Mouse (Mus musculus): Measurements from ENCODE around the gene Pdcd4. TPM values are rescaled to one million over a fixed set of nuclear protein-coding genes. Genes with fewer than 3 reads are reported as not detected.
A peak's percentile ranks its signal among the peaks of the same experiment; 100 is the strongest.

Pdcd4 gene
- 100 to 1,000 TPM; 115 to 125 TPM for total RNA-seq (2021)

DNA sequence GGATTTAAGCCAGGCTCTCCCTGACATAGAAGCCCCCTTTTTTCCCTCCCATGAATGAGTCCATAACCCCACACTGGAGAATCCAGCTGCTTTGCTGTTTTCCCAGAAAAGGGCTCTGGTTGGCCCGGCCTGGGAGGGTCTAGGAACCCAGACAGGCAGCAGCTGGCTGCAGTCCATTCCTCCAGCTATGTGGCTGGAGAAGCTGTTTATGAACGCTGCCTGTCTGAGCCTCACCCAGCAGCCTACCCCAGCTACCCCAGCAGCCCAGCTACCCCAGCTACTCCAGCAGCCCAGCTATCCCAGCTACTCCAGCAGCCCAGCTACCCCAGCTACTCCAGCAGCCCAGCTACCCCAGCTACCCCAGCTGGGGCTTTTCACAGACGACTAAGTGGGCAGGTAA lies at the start of gene Pdcd4:
Gene Pdcd4 (plus strand): TSS at position 171 of the 400 bp plus-strand sequence.
- DNase-seq: no peak

DNA sequence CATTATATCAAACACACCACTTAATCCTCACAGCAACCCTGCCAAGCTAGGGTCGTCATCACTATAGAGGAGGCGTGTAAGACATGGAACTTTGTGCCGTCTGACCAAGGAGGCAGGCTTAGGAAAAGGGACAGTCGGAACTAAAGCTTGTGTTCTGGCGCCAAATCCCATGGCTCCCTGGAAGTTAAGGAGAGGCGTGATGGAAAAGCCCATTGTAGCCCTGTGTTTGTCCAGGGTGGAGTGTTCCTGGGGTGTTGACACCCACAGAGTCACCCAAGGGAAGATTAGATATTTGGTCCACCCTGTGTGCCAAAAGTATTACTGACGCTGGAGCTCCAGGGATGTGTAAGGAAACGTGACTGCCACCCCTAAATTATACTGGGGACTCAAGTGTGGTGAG lies 48.1 kb upstream of the Pdcd4 start:
- DNase-seq: no peak

DNA sequence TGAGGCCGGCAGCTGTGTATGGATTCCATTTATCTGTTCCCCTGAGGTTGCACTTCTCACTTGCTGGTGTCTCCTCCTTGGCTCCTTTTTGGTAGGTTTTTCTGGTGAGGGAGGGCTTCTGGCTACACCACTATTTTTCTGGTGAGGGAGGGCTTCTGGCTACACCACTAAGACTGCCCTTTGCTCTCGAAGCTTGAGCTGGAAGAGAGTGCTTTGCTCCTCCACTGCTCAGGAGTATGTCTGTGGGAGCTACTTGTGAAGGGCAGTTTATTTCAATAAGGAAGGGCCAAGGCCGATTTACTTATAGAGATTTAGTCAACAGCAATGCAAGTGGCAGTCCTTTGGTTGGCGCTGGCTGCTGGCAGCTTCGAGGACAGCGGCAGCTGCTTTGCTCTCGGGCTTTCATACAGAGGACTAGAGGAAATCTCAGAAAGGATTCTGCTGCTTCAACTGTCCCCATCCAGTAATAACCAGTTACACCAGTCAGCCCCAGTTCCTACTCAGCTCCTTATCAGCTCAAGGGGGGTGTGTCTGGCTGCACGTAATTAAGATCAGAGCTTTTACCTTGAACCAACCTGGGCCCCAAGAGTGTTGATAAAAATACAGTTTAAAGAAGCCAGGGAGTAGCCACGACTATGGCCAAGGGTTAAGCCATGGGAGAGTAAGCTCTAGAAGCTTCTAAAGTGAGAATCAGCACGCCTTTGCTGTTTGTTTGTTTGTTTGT lies 43.6 kb upstream of the Pdcd4 start:
- no peak for DNase-seq

- DNase-seq: no peak
Measured at GRCm38 (mm10) chr19:53850166-53850922, 41.7 kb upstream of the Pdcd4 start.

- no peak for DNase-seq
Measured at GRCm38 (mm10) chr19:53851352-53851751, 40.7 kb upstream of the Pdcd4 start.

DNA sequence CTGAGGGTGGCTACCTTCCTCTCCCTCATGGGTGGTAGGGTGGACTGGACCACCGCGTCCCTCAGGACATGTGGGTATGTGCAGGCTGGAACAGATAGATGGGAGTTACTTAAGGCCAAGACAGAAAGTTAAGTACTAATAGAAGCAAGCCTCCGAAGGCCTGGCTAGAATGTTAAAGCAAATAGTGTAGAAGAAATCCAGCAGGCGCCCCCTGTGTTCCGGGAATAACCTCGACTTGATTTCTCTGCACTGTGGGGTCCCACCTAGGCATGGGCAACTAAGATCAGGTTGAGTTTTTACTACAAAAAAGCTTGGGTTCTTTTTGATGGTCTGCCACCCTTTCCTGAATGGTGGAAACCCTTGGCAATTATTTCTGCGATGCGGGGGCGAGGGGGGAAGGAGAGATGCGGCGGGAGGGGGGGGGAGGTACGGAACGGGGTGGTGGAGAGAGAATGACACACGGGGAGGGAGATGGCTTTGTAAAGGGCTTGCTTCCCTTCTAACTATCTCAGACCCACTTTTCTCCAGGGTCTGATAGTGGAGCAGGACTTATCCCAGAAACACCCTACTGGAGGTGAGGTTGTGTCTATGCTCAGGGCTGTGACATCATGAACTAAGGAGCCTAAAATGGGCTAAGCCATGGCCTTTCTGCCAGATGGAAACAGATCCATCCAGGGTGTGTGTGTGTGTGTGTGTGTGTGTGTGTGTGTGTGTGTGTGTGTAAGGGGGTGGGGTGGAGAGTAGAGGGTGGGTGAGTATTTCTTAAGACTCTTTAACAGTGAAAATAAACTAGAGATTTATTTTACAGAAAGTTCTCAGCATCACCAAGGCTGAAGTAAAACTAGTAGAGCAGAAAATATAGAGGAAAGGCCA lies 40.0 kb upstream of the Pdcd4 start:
- no peak for DNase-seq

- peak; percentile 70 to 78 for DNase-seq
Measured at GRCm38 (mm10) chr19:53852699-53853451, 39.2 kb upstream of the Pdcd4 start.

DNA sequence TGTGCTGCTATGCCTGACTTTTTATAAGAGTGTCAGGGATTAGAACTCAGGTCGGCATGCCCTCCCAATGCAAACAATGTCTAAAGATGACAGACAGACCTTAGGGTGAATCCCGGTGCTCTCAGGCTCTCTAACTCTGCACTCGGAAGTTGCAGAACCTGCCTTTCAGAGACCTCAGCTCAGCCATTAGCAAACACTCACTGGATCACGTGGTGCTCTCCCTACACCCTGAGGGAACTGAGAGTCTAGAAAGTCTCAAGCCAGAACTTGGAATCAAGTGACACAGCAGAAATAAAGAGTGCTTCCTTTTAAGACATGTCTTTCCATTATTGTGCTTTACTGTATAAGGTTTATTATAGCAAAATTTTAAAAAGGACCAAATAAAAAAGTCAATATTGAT lies 37.1 kb upstream of the Pdcd4 start:
- no peak for DNase-seq

- DNase-seq: no peak
Measured at GRCm38 (mm10) chr19:53855781-53856180, 36.2 kb upstream of the Pdcd4 start.

- DNase-seq: no peak
Measured at GRCm38 (mm10) chr19:53856794-53857193, 35.2 kb upstream of the Pdcd4 start.

GRCm38 (mm10) chr19:53857962-53858361 lies 34.1 kb upstream of the Pdcd4 start:
- DNase-seq: no peak

DNA sequence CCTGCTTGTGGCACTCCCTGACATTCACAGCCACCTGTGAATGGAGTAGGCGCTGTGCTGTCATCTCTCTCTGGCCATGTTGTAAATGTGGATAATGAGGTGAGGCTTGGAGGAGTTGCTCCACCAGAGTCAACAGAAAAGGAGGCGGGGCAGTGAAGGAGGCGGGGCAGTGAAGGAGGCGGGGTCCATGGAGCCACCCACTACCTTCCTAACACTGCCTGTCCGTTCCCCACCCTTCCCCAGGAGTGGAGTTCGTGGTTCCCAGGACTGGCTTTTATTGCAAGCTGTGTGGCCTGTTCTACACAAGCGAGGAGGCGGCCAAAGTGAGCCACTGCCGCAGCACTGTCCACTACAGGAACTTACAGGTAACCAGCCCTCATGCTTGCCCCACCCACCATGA lies 32.9 kb upstream of the Pdcd4 start:
- no peak for DNase-seq

- no peak for DNase-seq
Measured at GRCm38 (mm10) chr19:53859593-53859992, 32.4 kb upstream of the Pdcd4 start.

- no peak for DNase-seq
Measured at GRCm38 (mm10) chr19:53861346-53861745, 30.7 kb upstream of the Pdcd4 start.

- peak in 1 of 2 experiments; percentile 25 for DNase-seq
Measured at GRCm38 (mm10) chr19:53862573-53863246, 29.3 kb upstream of the Pdcd4 start.

- no peak for DNase-seq
Measured at GRCm38 (mm10) chr19:53867238-53867637, 24.8 kb upstream of the Pdcd4 start.

DNA sequence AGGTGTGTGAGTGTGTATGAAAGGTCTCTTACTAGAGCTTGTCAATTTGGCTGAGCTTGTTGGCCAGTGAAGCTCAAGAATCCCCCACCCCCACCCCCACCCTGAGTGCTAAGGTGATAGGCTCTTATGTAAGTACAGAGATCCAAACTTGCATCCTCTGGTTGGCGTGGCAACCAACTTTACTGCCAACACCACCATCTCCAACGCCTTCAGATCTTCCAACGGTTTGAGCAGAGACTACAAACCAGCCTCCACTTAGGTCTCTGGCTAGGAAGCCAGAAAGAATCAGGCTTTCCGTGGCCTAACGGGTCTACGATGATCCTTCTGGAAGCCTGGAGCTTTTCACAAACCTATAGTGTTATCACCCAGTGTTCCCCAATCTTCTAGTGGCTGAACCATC lies 23.9 kb upstream of the Pdcd4 start:
- DNase-seq: no peak

DNA sequence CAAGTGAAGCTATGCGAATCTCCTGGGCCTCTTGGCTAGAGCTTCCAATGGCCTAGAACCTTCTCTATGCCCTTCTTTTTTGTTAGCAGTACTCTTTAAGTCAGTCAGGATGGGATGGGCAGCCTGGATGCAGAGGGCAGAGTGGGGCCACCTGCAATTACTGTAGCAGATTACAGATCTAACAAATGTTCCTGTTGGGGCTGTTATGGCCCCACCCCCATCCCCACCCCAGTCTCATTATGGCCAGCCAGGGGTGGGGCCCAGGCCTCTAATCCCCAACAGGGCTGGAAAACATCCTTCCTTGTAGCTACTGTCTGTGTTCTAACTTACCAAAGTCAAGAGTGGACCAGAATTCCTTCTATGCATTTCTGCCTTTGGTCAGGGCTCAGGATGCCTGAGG lies 23.2 kb upstream of the Pdcd4 start:
- DNase-seq: no peak

GRCm38 (mm10) chr19:53869427-53870385 lies 22.3 kb upstream of the Pdcd4 start:
- DNase-seq: no peak

DNA sequence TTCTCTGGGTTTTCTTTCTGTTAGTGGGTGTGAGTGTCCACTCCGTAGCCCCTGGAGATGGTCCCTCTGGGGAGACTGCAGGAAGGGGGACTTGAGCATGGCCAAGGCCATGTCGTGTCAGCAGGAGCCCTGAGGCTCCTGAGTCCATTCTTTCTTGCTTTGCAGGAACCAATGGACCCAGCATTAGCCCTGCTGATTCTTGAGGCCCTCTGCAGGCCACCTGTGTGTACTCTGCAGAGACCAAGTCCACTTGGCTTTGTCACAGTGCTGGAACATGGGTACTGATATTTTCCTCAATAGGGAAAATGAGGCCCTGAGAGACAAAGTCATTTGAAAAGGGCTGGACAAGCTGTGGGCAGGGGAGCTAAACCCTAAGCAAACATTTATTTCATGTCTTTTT lies 21.5 kb upstream of the Pdcd4 start:
- no peak for DNase-seq
